Mouse (Mus musculus): ENCODE measurements around the gene Gm49333. TPM values are rescaled to one million over a fixed set of nuclear protein-coding genes. Genes with fewer than 3 reads are reported as not detected.

The Gm49333 gene
- polyA plus RNA-seq, 1 experiment = not detected

GRCm38 (mm10) chr16:20621991-20622685 is 10.7 kb downstream of the Gm49333 start:
- no peak for TF ChIP-seq CTCF (IDR thresholded peaks at IDR 0.05; ENCODE audit: extremely low read depth, insufficient read depth, low read length)
- no peak for TF ChIP-seq POLR2A (IDR thresholded peaks at IDR 0.05; ENCODE audit: extremely low read depth, insufficient read depth, low read length)
- Histone ChIP-seq H3K27ac (ENCODE audit: insufficient read depth, low read length) (no peak overlapping the region), H3K4me1 (ENCODE audit: control insufficient read depth, insufficient read depth, low read length) (no peaks in the 10 kb centered on the region), H3K4me3 (ENCODE audit: insufficient read depth, low read length) (peak overlapping the region; percentile 69)

- no peak overlapping the region for H3K27ac ChIP-seq (ENCODE audit: insufficient read depth, low read length)
Observed at GRCm38 (mm10) chr16:20623211-20623610, 11.8 kb downstream of the Gm49333 start.

GRCm38 (mm10) chr16:20628871-20629391 is 17.5 kb downstream of the Gm49333 start:
- no peak for TF ChIP-seq POLR2A (IDR thresholded peaks at IDR 0.05; ENCODE audit: extremely low read depth, insufficient read depth, low read length)
- TF ChIP-seq CTCF (IDR thresholded peaks at IDR 0.05; ENCODE audit: extremely low read depth, insufficient read depth, low read length) = no peak
- H3K4me3 ChIP-seq (ENCODE audit: insufficient read depth, low read length) = peak overlapping the region; percentile 64; the same call in 1 of the 2 replicates
- no peak overlapping the region for H3K27ac ChIP-seq (ENCODE audit: insufficient read depth, low read length)
- H3K4me1 ChIP-seq (ENCODE audit: control insufficient read depth, insufficient read depth, low read length) = peaks cover 1% of the 10 kb centered on the region; the same call in 1 of the 2 replicates

More at GRCm38 (mm10) chr16:20623211-20623610, 11.8 kb downstream of the Gm49333 start:
- no peak overlapping the region for H3K4me3 ChIP-seq (ENCODE audit: insufficient read depth, low read length)
- TF ChIP-seq CTCF (IDR thresholded peaks at IDR 0.05; ENCODE audit: extremely low read depth, insufficient read depth, low read length) (no peak), POLR2A (IDR thresholded peaks at IDR 0.05; ENCODE audit: extremely low read depth, insufficient read depth, low read length) (no peak)
- no peaks in the 10 kb centered on the region for H3K4me1 ChIP-seq (ENCODE audit: control insufficient read depth, insufficient read depth, low read length)

GRCm38 (mm10) chr16:20629731-20630634 is 18.6 kb downstream of the Gm49333 start, which contains the start of gene Ece2:
Gene Ece2 (plus strand): TSS chr16:20629828.
- H3K4me3 ChIP-seq (ENCODE audit: insufficient read depth, low read length) = peak within 1 kb of the TSS; percentile 64
- H3K27ac ChIP-seq (ENCODE audit: insufficient read depth, low read length) = peak within 1 kb of the TSS; percentile 42; the same call in 1 of the 2 replicates
- TF ChIP-seq POLR2A (IDR thresholded peaks at IDR 0.05; ENCODE audit: extremely low read depth, insufficient read depth, low read length) (no peak), CTCF (IDR thresholded peaks at IDR 0.05; ENCODE audit: extremely low read depth, insufficient read depth, low read length) (no peak)
- peaks cover 1% of the 10 kb centered on the region; the same call in 1 of the 2 replicates for H3K4me1 ChIP-seq (ENCODE audit: control insufficient read depth, insufficient read depth, low read length)

GRCm38 (mm10) chr16:20637410-20637809 is 26.0 kb downstream of the Gm49333 start:
- H3K4me1 ChIP-seq (ENCODE audit: control insufficient read depth, insufficient read depth, low read length) = no peaks in the 10 kb centered on the region; the same call in 1 of the 2 replicates
- H3K4me3 ChIP-seq (ENCODE audit: insufficient read depth, low read length) = no peak overlapping the region
- no peak overlapping the region for H3K27ac ChIP-seq (ENCODE audit: insufficient read depth, low read length)
- TF ChIP-seq CTCF (IDR thresholded peaks at IDR 0.05; ENCODE audit: extremely low read depth, insufficient read depth, low read length) (no peak), POLR2A (IDR thresholded peaks at IDR 0.05; ENCODE audit: extremely low read depth, insufficient read depth, low read length) (no peak)

- H3K27ac ChIP-seq (ENCODE audit: insufficient read depth, low read length) = no peak overlapping the region
- no peak overlapping the region for H3K4me3 ChIP-seq (ENCODE audit: insufficient read depth, low read length)
- no peaks in the 10 kb centered on the region; the same call in 1 of the 2 replicates for H3K4me1 ChIP-seq (ENCODE audit: control insufficient read depth, insufficient read depth, low read length)
- TF ChIP-seq CTCF (IDR thresholded peaks at IDR 0.05; ENCODE audit: extremely low read depth, insufficient read depth, low read length) (no peak), POLR2A (IDR thresholded peaks at IDR 0.05; ENCODE audit: extremely low read depth, insufficient read depth, low read length) (no peak)
Observed at GRCm38 (mm10) chr16:20638367-20638766, 27.0 kb downstream of the Gm49333 start.

GRCm38 (mm10) chr16:20642161-20642560 is 30.8 kb downstream of the Gm49333 start:
- Histone ChIP-seq H3K4me1 (ENCODE audit: control insufficient read depth, insufficient read depth, low read length) (no peaks in the 10 kb centered on the region; the same call in 1 of the 2 replicates), H3K4me3 (ENCODE audit: insufficient read depth, low read length) (no peak overlapping the region), H3K27ac (ENCODE audit: insufficient read depth, low read length) (no peak overlapping the region)
- TF ChIP-seq CTCF (IDR thresholded peaks at IDR 0.05; ENCODE audit: extremely low read depth, insufficient read depth, low read length) (peak; percentile 69), POLR2A (IDR thresholded peaks at IDR 0.05; ENCODE audit: extremely low read depth, insufficient read depth, low read length) (no peak)

GRCm38 (mm10) chr16:20643911-20644310 is 32.5 kb downstream of the Gm49333 start:
- Histone ChIP-seq H3K27ac (ENCODE audit: insufficient read depth, low read length) (no peak overlapping the region), H3K4me1 (ENCODE audit: control insufficient read depth, insufficient read depth, low read length) (no peaks in the 10 kb centered on the region), H3K4me3 (ENCODE audit: insufficient read depth, low read length) (no peak overlapping the region)
- TF ChIP-seq CTCF (IDR thresholded peaks at IDR 0.05; ENCODE audit: extremely low read depth, insufficient read depth, low read length) = no peak
- no peak for TF ChIP-seq POLR2A (IDR thresholded peaks at IDR 0.05; ENCODE audit: extremely low read depth, insufficient read depth, low read length)
